Mouse (Mus musculus) C2C12 (cell line): ENCODE data around the gene Zfp800.

Experiments used
- CEBPB ChIP-seq: IDR thresholded peaks from one replicate; pipeline ENCODE4 v1.6.1; 2011; ENCODE audit warnings: low read depth, mild to moderate bottlenecking, control low read depth, moderate library complexity
- CTCF ChIP-seq: IDR thresholded peaks from one replicate; pipeline ENCODE4 v1.5.1; 2011; ENCODE audit not compliant: control insufficient read depth, insufficient read depth, insufficient read length
- FOSL1 ChIP-seq: IDR thresholded peaks from one replicate; pipeline ENCODE4 v1.8.0; 2011; ENCODE audit warnings: mild to moderate bottlenecking, low read length; ENCODE audit not compliant: poor library complexity, insufficient read depth, severe bottlenecking
- MAX ChIP-seq: IDR thresholded peaks from one replicate; pipeline ENCODE4 v1.6.1; 2011; ENCODE audit warnings: mild to moderate bottlenecking, control low read depth
- MYOD1 ChIP-seq: IDR thresholded peaks from one replicate; pipeline ENCODE4 v1.6.1; 2011; ENCODE audit warnings: low read depth; ENCODE audit not compliant: control insufficient read depth, insufficient read length
- MYOG ChIP-seq: IDR thresholded peaks from one replicate; pipeline ENCODE4 v1.6.1; 2011; ENCODE audit not compliant: control insufficient read depth, insufficient read length; ENCODE audit errors: extremely low read depth
- USF1 ChIP-seq: IDR thresholded peaks from one replicate; pipeline ENCODE4 v1.6.1; 2011; ENCODE audit warnings: low read depth, mild to moderate bottlenecking, control low read depth, moderate library complexity

- TF ChIP-seq CTCF (no peak), USF1 (no peak), MAX (no peak), MYOD1 (no peak), MYOG (no peak), CEBPB (no peak), FOSL1 (no peak)
These were observed 101.5 kb downstream of the Zfp800 start for GRCm38 (mm10) chr6:28296306-28296705.
